18 mouse cellular contexts compared by ENCODE assay signal in the genomic region with DNA sequence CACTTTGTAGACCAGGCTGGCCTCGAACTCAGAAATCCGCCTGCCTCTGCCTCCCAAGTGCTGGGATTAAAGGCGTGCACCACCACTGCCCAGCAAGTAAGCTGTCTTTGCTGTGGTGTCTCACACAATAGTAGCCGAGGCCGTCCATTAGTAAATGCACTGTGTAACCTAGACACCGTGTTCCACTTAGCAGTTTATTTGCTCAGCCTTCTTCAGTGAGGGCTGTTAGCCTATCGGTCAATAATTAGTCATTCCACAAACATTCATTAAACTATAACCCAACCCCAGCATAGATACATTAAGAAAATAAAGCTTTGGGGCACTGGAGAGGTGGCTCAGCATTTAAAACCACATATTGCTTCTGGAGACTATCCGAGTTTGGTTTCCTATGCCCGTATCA.
DNase-seq lines count a peak whose midpoint lies in the region; ATAC-seq and TF ChIP-seq lines count a peak whose summit lies in the region.
"Had no signal": no experiment of that assay in that cellular context is flagged by ENCODE, and none has a peak within 500 bp of the region (broad histone marks: within the 10 kb centered on the region; RNA-seq: fewer than 3 reads in every experiment).

No protein-coding gene starts in this region.

- no peak overlapping the region for H3K27ac ChIP-seq in intestine, embryonic 16.5 days (ENCODE audit: low read length)
- H3K27ac ChIP-seq in liver, embryonic 11.5 days (ENCODE audit: low read depth, low read length): no peak overlapping the region
- H3K27ac ChIP-seq in liver, postnatal 0 days (ENCODE audit: low read depth): peak overlapping the region; percentile 56
- H3K27ac ChIP-seq in hindbrain, embryonic 16.5 days (ENCODE audit: low read depth, low read length): no peak overlapping the region
- H3K27ac ChIP-seq: embryonic facial prominence, embryonic 12.5 days; forebrain, embryonic 12.5 days; hindbrain, embryonic 12.5 days had no signal

- H3K4me3 ChIP-seq in intestine, embryonic 16.5 days (ENCODE audit: low read length): no peak overlapping the region
- H3K4me3 ChIP-seq in liver, embryonic 11.5 days (ENCODE audit: low read depth, low read length): no peak overlapping the region
- H3K4me3 ChIP-seq in liver, postnatal 0 days (ENCODE audit: low read depth, low read length): no peak overlapping the region
- no peak overlapping the region for H3K4me3 ChIP-seq in hindbrain, embryonic 16.5 days (ENCODE audit: low read length)
- H3K4me3 ChIP-seq: embryonic facial prominence, embryonic 12.5 days; forebrain, embryonic 12.5 days; hindbrain, embryonic 12.5 days had no signal

- 0 out of 2 replicates have a peak, but pooled peaks have one; percentile 32 for TF ChIP-seq EP300 in liver, postnatal 0 days (IDR thresholded peaks at IDR 0.05; ENCODE audit: low read depth)

- peak; percentile 21 for DNase-seq in kidney, postnatal 14 days
- no peak for DNase-seq in kidney, postnatal 4 days
- no peak for DNase-seq in liver, embryonic 11.5 days (ENCODE audit: low spot score)
- no peak for DNase-seq in liver, postnatal 0 days
- DNase-seq in thymus, postnatal 14 days: no peak
- DNase-seq in adipocyte (ENCODE audit: low spot score): no peak
- DNase-seq: adrenal gland, adult 8-10 months; cerebellum, adult 18-20 months; cerebellum, postnatal 25 days; gastrocnemius, postnatal 36 days; lung, adult 2 months had no signal

- peaks cover 18% of the 10 kb centered on the region for H3K4me1 ChIP-seq in intestine, embryonic 16.5 days (ENCODE audit: control insufficient read depth, insufficient read depth, low read length)
- H3K4me1 ChIP-seq in liver, embryonic 11.5 days (replicated peaks; ENCODE audit: control insufficient read depth, insufficient read depth, low read length): peaks cover 5% of the 10 kb centered on the region; the same call in 1 of the 2 replicates
- peaks cover 18% of the 10 kb centered on the region; the same call in 1 of the 2 replicates for H3K4me1 ChIP-seq in liver, postnatal 0 days (ENCODE audit: insufficient read depth)
- no peaks in the 10 kb centered on the region for H3K4me1 ChIP-seq in hindbrain, embryonic 16.5 days (ENCODE audit: control insufficient read depth, insufficient read depth, low read depth, low read length)

- peak; percentile 34 for ATAC-seq in intestine, embryonic 16.5 days
- ATAC-seq in liver, embryonic 11.5 days (replicated peaks; ENCODE audit: low FRiP score): 0 out of 2 replicates have a peak, but pooled peaks have one; percentile 43
- ATAC-seq in liver, postnatal 0 days: peak; percentile 74
- ATAC-seq in hindbrain, embryonic 16.5 days: no peak
- ATAC-seq: inflammation-experienced regulatory T-cells, adult 6 months had no signal

- H3K36me3 ChIP-seq in intestine, embryonic 16.5 days (ENCODE audit: control insufficient read depth, insufficient read depth, low read length): no peaks in the 10 kb centered on the region
- no peaks in the 10 kb centered on the region for H3K36me3 ChIP-seq in liver, embryonic 11.5 days (ENCODE audit: control insufficient read depth, insufficient read depth, low read length)
- H3K36me3 ChIP-seq in liver, postnatal 0 days (replicated peaks; ENCODE audit: insufficient read depth, low read length): no peaks in the 10 kb centered on the region
- no peaks in the 10 kb centered on the region for H3K36me3 ChIP-seq in hindbrain, embryonic 16.5 days (ENCODE audit: control insufficient read depth, insufficient read depth, low read length)
- H3K36me3 ChIP-seq: embryonic facial prominence, embryonic 12.5 days; forebrain, embryonic 12.5 days; hindbrain, embryonic 12.5 days had no signal

- H3K9me3 ChIP-seq in intestine, embryonic 16.5 days (ENCODE audit: control insufficient read depth, low read length): no peaks in the 10 kb centered on the region
- H3K9me3 ChIP-seq in liver, embryonic 11.5 days (ENCODE audit: control insufficient read depth, low read length): no peaks in the 10 kb centered on the region
- no peaks in the 10 kb centered on the region for H3K9me3 ChIP-seq in liver, postnatal 0 days (ENCODE audit: low read length)
- H3K9me3 ChIP-seq in hindbrain, embryonic 16.5 days (ENCODE audit: control insufficient read depth, low read length): no peaks in the 10 kb centered on the region
- H3K9me3 ChIP-seq: embryonic facial prominence, embryonic 12.5 days; forebrain, embryonic 12.5 days; hindbrain, embryonic 12.5 days had no signal

- no peak for TF ChIP-seq CTCF in liver, postnatal 0 days (IDR thresholded peaks at IDR 0.05; ENCODE audit: low read depth)

- H3K27me3 ChIP-seq in intestine, embryonic 16.5 days (replicated peaks; ENCODE audit: control insufficient read depth, insufficient read depth, low read length): no peaks in the 10 kb centered on the region
- peaks cover 1% of the 10 kb centered on the region; the same call in 1 of the 2 replicates for H3K27me3 ChIP-seq in liver, embryonic 11.5 days (replicated peaks; ENCODE audit: control insufficient read depth, insufficient read depth, low read length)
- H3K27me3 ChIP-seq in liver, postnatal 0 days (ENCODE audit: insufficient read depth, low read length): no peaks in the 10 kb centered on the region
- no peaks in the 10 kb centered on the region for H3K27me3 ChIP-seq in hindbrain, embryonic 16.5 days (replicated peaks; ENCODE audit: control insufficient read depth, insufficient read depth, low read length)
- H3K27me3 ChIP-seq: embryonic facial prominence, embryonic 12.5 days had no signal

- 65% methylated on average over 9 of the region's 9 CpGs for WGBS in intestine, embryonic 16.5 days
- WGBS in liver, embryonic 11.5 days: 77% methylated on average over 9 of the region's 9 CpGs
- 68% methylated on average over 9 of the region's 9 CpGs for WGBS in liver, postnatal 0 days (ENCODE audit: insufficient replicate concordance)
- WGBS in hindbrain, embryonic 16.5 days: 89% methylated on average over 9 of the region's 9 CpGs

- H3K4me2 ChIP-seq in intestine, embryonic 16.5 days (ENCODE audit: low read depth, low read length): no peak overlapping the region
- H3K4me2 ChIP-seq in liver, embryonic 11.5 days: no peak overlapping the region
- no peak overlapping the region for H3K4me2 ChIP-seq in liver, postnatal 0 days (ENCODE audit: low read depth, low read length)
- H3K4me2 ChIP-seq in hindbrain, embryonic 16.5 days (ENCODE audit: low read length): no peak overlapping the region
- H3K4me2 ChIP-seq: embryonic facial prominence, embryonic 12.5 days; forebrain, embryonic 12.5 days; hindbrain, embryonic 12.5 days; midbrain, embryonic 11.5 days had no signal

- H3K9ac ChIP-seq in intestine, embryonic 16.5 days (ENCODE audit: low read depth, low read length): no peak overlapping the region
- no peak overlapping the region for H3K9ac ChIP-seq in liver, embryonic 11.5 days (ENCODE audit: low read depth, low read length)
- H3K9ac ChIP-seq in liver, postnatal 0 days (replicated peaks): no peak overlapping the region
- no peak overlapping the region for H3K9ac ChIP-seq in hindbrain, embryonic 16.5 days (ENCODE audit: low read depth, low read length)
- H3K9ac ChIP-seq: embryonic facial prominence, embryonic 12.5 days; forebrain, embryonic 12.5 days; hindbrain, embryonic 12.5 days had no signal
